Mouse (Mus musculus): Measurements from ENCODE around the gene Camkv. TPM values are rescaled to one million over a fixed set of nuclear protein-coding genes. Genes with fewer than 3 reads are reported as not detected.

Gene Camkv
- polyA plus RNA-seq, 1 experiment from 2014 or later = 1.9 TPM

GRCm38 (mm10) chr9:107927749-107928148 lies 7.7 kb upstream of the Camkv start:
- Histone ChIP-seq H3K27ac (ENCODE audit: low read depth) (no peak overlapping the region), H3K4me3 (ENCODE audit: low read depth, low read length) (no peak overlapping the region), H3K36me3 (ENCODE audit: control insufficient read depth, insufficient read depth, low read length) (no peaks in the 10 kb centered on the region), H3K4me1 (replicated peaks; ENCODE audit: control insufficient read depth, insufficient read depth, low read length) (peaks cover 10% of the 10 kb centered on the region), H3K9me3 (ENCODE audit: control insufficient read depth, low read length) (no peaks in the 10 kb centered on the region), H3K4me2 (ENCODE audit: low read length) (no peak overlapping the region), H3K9ac (ENCODE audit: low read length) (no peak overlapping the region), H3K27me3 (replicated peaks; ENCODE audit: control insufficient read depth, insufficient read depth, low read length) (no peaks in the 10 kb centered on the region)
- WGBS = 52% methylated on average over 5 of the region's 5 CpGs
- ATAC-seq (replicated peaks; ENCODE audit: low FRiP score, low TSS enrichment, low read depth) = no peak
- no peak for DNase-seq (ENCODE audit: low spot score)

GRCm38 (mm10) chr9:107928169-107928568 lies 7.3 kb upstream of the Camkv start, which contains the start of gene Actl11:
Actl11 (plus strand) TSS chr9:107928469.
- DNase-seq (ENCODE audit: low spot score) = no peak
- Histone ChIP-seq H3K27ac (ENCODE audit: low read depth) (no peak within 1 kb of the TSS), H3K4me1 (replicated peaks; ENCODE audit: control insufficient read depth, insufficient read depth, low read length) (peaks cover 10% of the 10 kb centered on the region), H3K9me3 (ENCODE audit: control insufficient read depth, low read length) (no peaks in the 10 kb centered on the region), H3K4me3 (ENCODE audit: low read depth, low read length) (no peak within 1 kb of the TSS), H3K27me3 (replicated peaks; ENCODE audit: control insufficient read depth, insufficient read depth, low read length) (no peaks in the 10 kb centered on the region), H3K9ac (ENCODE audit: low read length) (no peak within 1 kb of the TSS), H3K36me3 (ENCODE audit: control insufficient read depth, insufficient read depth, low read length) (no peaks in the 10 kb centered on the region), H3K4me2 (ENCODE audit: low read length) (no peak within 1 kb of the TSS)
- WGBS = 83% methylated on average over 3 of the region's 3 CpGs
- ATAC-seq (replicated peaks; ENCODE audit: low FRiP score, low TSS enrichment, low read depth) = no peak

- H3K36me3 ChIP-seq (ENCODE audit: control insufficient read depth, insufficient read depth, low read length) = no peaks in the 10 kb centered on the region
- H3K4me2 ChIP-seq (ENCODE audit: low read length) = no peak overlapping the region
- H3K9ac ChIP-seq (ENCODE audit: low read length) = no peak overlapping the region
- DNase-seq (ENCODE audit: low spot score) (no peak), ATAC-seq (replicated peaks; ENCODE audit: low FRiP score, low TSS enrichment, low read depth) (no peak)
- no peaks in the 10 kb centered on the region for H3K9me3 ChIP-seq (ENCODE audit: control insufficient read depth, low read length)
- H3K27me3 ChIP-seq (replicated peaks; ENCODE audit: control insufficient read depth, insufficient read depth, low read length) = peaks cover 17% of the 10 kb centered on the region
- H3K4me1 ChIP-seq (replicated peaks; ENCODE audit: control insufficient read depth, insufficient read depth, low read length) = peaks cover 23% of the 10 kb centered on the region
- 60% methylated on average over 4 of the region's 4 CpGs for WGBS
- H3K4me3 ChIP-seq (ENCODE audit: low read depth, low read length) = no peak overlapping the region
- H3K27ac ChIP-seq (ENCODE audit: low read depth) = no peak overlapping the region
These were observed 3.3 kb upstream of the Camkv start for GRCm38 (mm10) chr9:107932221-107932620.

- no peak overlapping the region for H3K27ac ChIP-seq (ENCODE audit: low read depth)
- 88% methylated on average over 11 of the region's 11 CpGs for WGBS
- no peaks in the 10 kb centered on the region for H3K9me3 ChIP-seq (ENCODE audit: control insufficient read depth, low read length)
- no peak overlapping the region for H3K4me2 ChIP-seq (ENCODE audit: low read length)
- H3K4me1 ChIP-seq (replicated peaks; ENCODE audit: control insufficient read depth, insufficient read depth, low read length) = peaks cover 17% of the 10 kb centered on the region
- H3K27me3 ChIP-seq (replicated peaks; ENCODE audit: control insufficient read depth, insufficient read depth, low read length) = peaks cover 17% of the 10 kb centered on the region
- no peak overlapping the region for H3K9ac ChIP-seq (ENCODE audit: low read length)
- H3K4me3 ChIP-seq (ENCODE audit: low read depth, low read length) = no peak overlapping the region
- ATAC-seq (replicated peaks; ENCODE audit: low FRiP score, low TSS enrichment, low read depth) (no peak), DNase-seq (ENCODE audit: low spot score) (no peak)
- no peaks in the 10 kb centered on the region for H3K36me3 ChIP-seq (ENCODE audit: control insufficient read depth, insufficient read depth, low read length)
These were observed 1.3 kb upstream of the Camkv start for GRCm38 (mm10) chr9:107934146-107934545.

- Histone ChIP-seq H3K4me2 (ENCODE audit: low read length) (peak overlapping the region; percentile 86), H3K9me3 (ENCODE audit: control insufficient read depth, low read length) (no peaks in the 10 kb centered on the region), H3K36me3 (ENCODE audit: control insufficient read depth, insufficient read depth, low read length) (no peaks in the 10 kb centered on the region), H3K27me3 (replicated peaks; ENCODE audit: control insufficient read depth, insufficient read depth, low read length) (peaks cover 17% of the 10 kb centered on the region), H3K4me3 (ENCODE audit: low read depth, low read length) (peak overlapping the region; percentile 44), H3K4me1 (replicated peaks; ENCODE audit: control insufficient read depth, insufficient read depth, low read length) (peaks cover 17% of the 10 kb centered on the region), H3K9ac (ENCODE audit: low read length) (peak overlapping the region; percentile 39), H3K27ac (ENCODE audit: low read depth) (no peak overlapping the region)
- DNase-seq (ENCODE audit: low spot score) (peak; percentile 74), ATAC-seq (replicated peaks; ENCODE audit: low FRiP score, low TSS enrichment, low read depth) (peak; percentile 23; the same call in 1 of the 2 replicates)
- 1% methylated on average over 41 of the region's 41 CpGs for WGBS
These were observed 328 bp downstream of the Camkv start for GRCm38 (mm10) chr9:107935790-107936214.

- Histone ChIP-seq H3K36me3 (ENCODE audit: control insufficient read depth, insufficient read depth, low read length) (no peaks in the 10 kb centered on the region), H3K4me2 (ENCODE audit: low read length) (peak overlapping the region; percentile 86), H3K9ac (ENCODE audit: low read length) (0 out of 2 replicates have a peak overlapping the region, but pooled peaks have one; percentile 8), H3K27ac (ENCODE audit: low read depth) (no peak overlapping the region), H3K9me3 (ENCODE audit: control insufficient read depth, low read length) (no peaks in the 10 kb centered on the region), H3K4me3 (ENCODE audit: low read depth, low read length) (peak overlapping the region; percentile 44), H3K4me1 (replicated peaks; ENCODE audit: control insufficient read depth, insufficient read depth, low read length) (peaks cover 17% of the 10 kb centered on the region), H3K27me3 (replicated peaks; ENCODE audit: control insufficient read depth, insufficient read depth, low read length) (peaks cover 17% of the 10 kb centered on the region)
- DNase-seq (ENCODE audit: low spot score) (peak; percentile 69), ATAC-seq (replicated peaks; ENCODE audit: low FRiP score, low TSS enrichment, low read depth) (peak; percentile 18; the same call in 1 of the 2 replicates)
- 5% methylated on average over 29 of the region's 29 CpGs for WGBS
These were observed 845 bp downstream of the Camkv start for GRCm38 (mm10) chr9:107936215-107936822.

- H3K4me2 ChIP-seq (ENCODE audit: low read length) = peak overlapping the region; percentile 86; the same call in 1 of the 2 replicates
These were observed 1.4 kb downstream of the Camkv start for GRCm38 (mm10) chr9:107936831-107937230.

GRCm38 (mm10) chr9:107947241-107948194 lies 12.0 kb downstream of the Camkv start:
- 88% methylated on average over 31 of the region's 31 CpGs for WGBS
- no peak for DNase-seq (ENCODE audit: low spot score)
- no peak overlapping the region for H3K9ac ChIP-seq (ENCODE audit: low read length)

More at GRCm38 (mm10) chr9:107936831-107937230, 1.4 kb downstream of the Camkv start:
- Histone ChIP-seq H3K36me3 (ENCODE audit: control insufficient read depth, insufficient read depth, low read length) (no peaks in the 10 kb centered on the region), H3K27me3 (replicated peaks; ENCODE audit: control insufficient read depth, insufficient read depth, low read length) (peaks cover 17% of the 10 kb centered on the region), H3K9ac (ENCODE audit: low read length) (no peak overlapping the region), H3K4me3 (ENCODE audit: low read depth, low read length) (peak overlapping the region; percentile 44; the same call in 1 of the 2 replicates), H3K9me3 (ENCODE audit: control insufficient read depth, low read length) (no peaks in the 10 kb centered on the region), H3K27ac (ENCODE audit: low read depth) (no peak overlapping the region), H3K4me1 (replicated peaks; ENCODE audit: control insufficient read depth, insufficient read depth, low read length) (peaks cover 16% of the 10 kb centered on the region)
- 19% methylated on average over 3 of the region's 3 CpGs for WGBS
- ATAC-seq (replicated peaks; ENCODE audit: low FRiP score, low TSS enrichment, low read depth) (no peak), DNase-seq (ENCODE audit: low spot score) (no peak)

More at GRCm38 (mm10) chr9:107947241-107948194, 12.0 kb downstream of the Camkv start:
- Histone ChIP-seq H3K4me3 (ENCODE audit: low read depth, low read length) (no peak overlapping the region), H3K36me3 (ENCODE audit: control insufficient read depth, insufficient read depth, low read length) (no peaks in the 10 kb centered on the region), H3K27ac (ENCODE audit: low read depth) (no peak overlapping the region), H3K4me2 (ENCODE audit: low read length) (no peak overlapping the region), H3K27me3 (replicated peaks; ENCODE audit: control insufficient read depth, insufficient read depth, low read length) (no peaks in the 10 kb centered on the region), H3K9me3 (ENCODE audit: control insufficient read depth, low read length) (no peaks in the 10 kb centered on the region), H3K4me1 (replicated peaks; ENCODE audit: control insufficient read depth, insufficient read depth, low read length) (peaks cover 12% of the 10 kb centered on the region; the same call in 1 of the 2 replicates)
- ATAC-seq (replicated peaks; ENCODE audit: low FRiP score, low TSS enrichment, low read depth) = no peak
